ENCODE assay signal across 22 mouse cellular contexts in the genomic region with DNA sequence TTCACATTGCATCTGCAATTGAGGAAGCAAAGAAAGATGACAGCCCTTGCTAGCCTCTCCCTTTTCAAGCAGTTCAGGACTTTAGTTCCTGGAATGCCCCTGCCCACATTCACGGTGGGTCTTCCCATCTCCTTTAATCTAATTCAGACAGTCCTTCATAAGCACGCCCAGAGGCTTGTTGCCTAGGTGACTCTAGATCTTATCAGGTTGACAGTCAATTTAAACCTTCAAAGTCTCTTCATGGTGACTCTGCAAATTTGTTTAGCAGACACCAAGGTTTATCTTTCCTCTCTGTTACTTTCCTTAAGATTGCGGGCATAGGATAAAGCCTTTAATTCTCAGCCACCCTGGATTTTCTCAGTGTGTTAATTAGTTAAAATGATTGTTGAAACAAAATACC. TPM values are rescaled to one million over a fixed set of nuclear protein-coding genes. Genes with fewer than 3 reads are reported as not detected.
DNase-seq lines count a peak whose midpoint lies in the region; ATAC-seq and TF ChIP-seq lines count a peak whose summit lies in the region.
"Had no signal": no experiment of that assay in that cellular context is flagged by ENCODE, and none has a peak within 500 bp of the region (broad histone marks: within the 10 kb centered on the region; RNA-seq: fewer than 3 reads in every experiment).

No protein-coding gene starts in this region.

- TF ChIP-seq POLR2A in thymus, adult 2 months (IDR thresholded peaks at IDR 0.05; ENCODE audit: control insufficient read depth, extremely low read depth, insufficient read depth, low read length, poor library complexity), result no peak

- peak; percentile 41 for DNase-seq in thymus, postnatal 0 days (ENCODE audit: low spot score)
- no peak for DNase-seq in thymus, adult 2 months
- peak; percentile 71 for DNase-seq in c-Kit-positive CD71-positive TER-119-negative erythroid progenitor cells, embryonic 14.5 days (ENCODE audit: low read depth)
- DNase-seq in liver, embryonic 14.5 days (ENCODE audit: low read depth in 3 of 3, low spot score in 3 of 3), result peak; percentile 25 to 66 (median 27)
- no peak for DNase-seq in forebrain, embryonic 14.5 days (ENCODE audit: low spot score)
- DNase-seq in kidney, postnatal 4 days, result no peak
- no peak for DNase-seq in kidney, adult 9 months
- DNase-seq: cerebellum, postnatal 10 days; gastrocnemius, postnatal 25 days; lung, embryonic 14.5 days; lung, postnatal 4 days; right cerebral cortex, adult 18-20 months had no signal

- no peaks in the 10 kb centered on the region for H3K9me3 ChIP-seq in liver, embryonic 14.5 days (ENCODE audit: control insufficient read depth, low read length)
- H3K9me3 ChIP-seq in forebrain, embryonic 14.5 days (replicated peaks; ENCODE audit: control insufficient read depth, low read length), result no peaks in the 10 kb centered on the region
- H3K9me3 ChIP-seq: embryonic facial prominence, embryonic 13.5 days had no signal

- no peak overlapping the region for H3K4me3 ChIP-seq in thymus, adult 2 months (ENCODE audit: control insufficient read depth, insufficient read depth, low read length)
- H3K4me3 ChIP-seq in liver, embryonic 14.5 days (ENCODE audit: insufficient read depth in 1 of 2, low read depth in 2 of 2, low read length in 2 of 2), result no peak overlapping the region
- no peak overlapping the region for H3K4me3 ChIP-seq in forebrain, embryonic 14.5 days (ENCODE audit: low read depth, low read length)
- H3K4me3 ChIP-seq: embryonic facial prominence, embryonic 13.5 days; hindbrain, embryonic 13.5 days; left cerebral cortex, adult 2 months; limb, embryonic 12.5 days had no signal

- TF ChIP-seq EP300 in liver, embryonic 14.5 days (IDR thresholded peaks at IDR 0.05; ENCODE audit: low read depth), result no peak

- H3K9ac ChIP-seq in liver, embryonic 14.5 days (replicated peaks), result no peak overlapping the region
- no peak overlapping the region for H3K9ac ChIP-seq in forebrain, embryonic 14.5 days (ENCODE audit: low read length)
- H3K9ac ChIP-seq: embryonic facial prominence, embryonic 13.5 days; hindbrain, embryonic 13.5 days; limb, embryonic 12.5 days; lung, embryonic 14.5 days had no signal

- no peaks in the 10 kb centered on the region for H3K27me3 ChIP-seq in thymus, adult 2 months (ENCODE audit: control insufficient read depth, insufficient read depth, low read length)
- no peaks in the 10 kb centered on the region for H3K27me3 ChIP-seq in liver, embryonic 14.5 days (ENCODE audit: control insufficient read depth, insufficient read depth, low read length)
- no peaks in the 10 kb centered on the region for H3K27me3 ChIP-seq in forebrain, embryonic 14.5 days (replicated peaks; ENCODE audit: control insufficient read depth, insufficient read depth, low read length)
- H3K27me3 ChIP-seq: CH12.LX; embryonic facial prominence, embryonic 13.5 days; hindbrain, embryonic 13.5 days; limb, embryonic 12.5 days; Patski had no signal

- H3K27ac ChIP-seq in thymus, adult 2 months (ENCODE audit: control insufficient read depth, insufficient read depth, low read length), result no peak overlapping the region
- H3K27ac ChIP-seq in liver, embryonic 14.5 days, result no peak overlapping the region
- H3K27ac ChIP-seq in forebrain, embryonic 14.5 days (ENCODE audit: low read depth, low read length), result no peak overlapping the region
- H3K27ac ChIP-seq: embryonic facial prominence, embryonic 13.5 days; hindbrain, embryonic 13.5 days; left cerebral cortex, adult 2 months; limb, embryonic 12.5 days had no signal

- H3K36me3 ChIP-seq in thymus, adult 2 months (ENCODE audit: control insufficient read depth, insufficient read depth, low read length), result no peaks in the 10 kb centered on the region
- no peaks in the 10 kb centered on the region for H3K36me3 ChIP-seq in liver, embryonic 14.5 days (replicated peaks; ENCODE audit: control insufficient read depth, insufficient read depth, low read depth)
- no peaks in the 10 kb centered on the region for H3K36me3 ChIP-seq in forebrain, embryonic 14.5 days (ENCODE audit: control insufficient read depth, insufficient read depth, low read length)
- H3K36me3 ChIP-seq: embryonic facial prominence, embryonic 13.5 days; hindbrain, embryonic 13.5 days; limb, embryonic 12.5 days had no signal

- no peak for TF ChIP-seq CTCF in thymus, adult 2 months (IDR thresholded peaks at IDR 0.05; ENCODE audit: borderline replicate concordance, control insufficient read depth, extremely low read depth, insufficient read depth, low read length, poor library complexity)
- TF ChIP-seq CTCF in liver, embryonic 14.5 days (IDR thresholded peaks at IDR 0.05; ENCODE audit: low read depth), result no peak

- peak; percentile 48; the same call in 1 of the 2 replicates for ATAC-seq in liver, embryonic 14.5 days (ENCODE audit: insufficient read depth)
- no peak for ATAC-seq in forebrain, embryonic 14.5 days
- ATAC-seq: intestine, embryonic 16.5 days; midbrain, embryonic 16.5 days; Patski had no signal

- H3K4me2 ChIP-seq in liver, embryonic 14.5 days (ENCODE audit: low read depth), result no peak overlapping the region
- H3K4me2 ChIP-seq in forebrain, embryonic 14.5 days (ENCODE audit: low read length), result no peak overlapping the region
- H3K4me2 ChIP-seq: embryonic facial prominence, embryonic 13.5 days; hindbrain, embryonic 13.5 days; limb, embryonic 12.5 days; lung, embryonic 14.5 days had no signal

- H3K4me1 ChIP-seq in thymus, adult 2 months (replicated peaks; ENCODE audit: control insufficient read depth, insufficient read depth, low read length), result no peaks in the 10 kb centered on the region
- H3K4me1 ChIP-seq in liver, embryonic 14.5 days (replicated peaks; ENCODE audit: control insufficient read depth in 2 of 2, insufficient read depth in 2 of 2, low read length in 1 of 2), result peaks cover 0 to 8% of the 10 kb centered on the region in 2 experiments; a peak in 2 of 4 replicates
- H3K4me1 ChIP-seq in forebrain, embryonic 14.5 days (ENCODE audit: control insufficient read depth, insufficient read depth, low read length), result no peaks in the 10 kb centered on the region
- H3K4me1 ChIP-seq: embryonic facial prominence, embryonic 13.5 days; hindbrain, embryonic 13.5 days; limb, embryonic 12.5 days had no signal

- 15% methylated on average over 3 of the region's 3 CpGs for WGBS in thymus, adult 2 months
- WGBS in liver, embryonic 14.5 days (ENCODE audit: insufficient replicate concordance), result 9% methylated on average over 3 of the region's 3 CpGs
- WGBS in forebrain, embryonic 14.5 days, result 76% methylated on average over 3 of the region's 3 CpGs

RNA-seq across cellular contexts. Expression of a gene that starts 23.4 kb away (rescaled TPM):
- 1.4 and 1.5 TPM in 2 replicates for polyA plus RNA-seq in thymus, postnatal 0 days (2015; fragmentation: Nextera tagmentation; extraction: Ambion mirVana)
- polyA plus RNA-seq in thymus, adult 2 months (2012; rRNA removed), result 9.9 and 11.0 TPM in 2 replicates
- 0.35 and 0.51 TPM in 2 replicates for polyA plus RNA-seq in liver, embryonic 14.5 days (2012; rRNA removed)
- polyA plus RNA-seq in liver, embryonic 14.5 days (2014; fragmentation: Nextera tagmentation; extraction: Ambion mirVana), result 0.37 and 0.56 TPM in 2 replicates
- not detected in 2 replicates for polyA plus RNA-seq in forebrain, embryonic 14.5 days (2014; fragmentation: Nextera tagmentation; extraction: Ambion mirVana)
- polyA plus RNA-seq: embryonic facial prominence, embryonic 13.5 days; hindbrain, embryonic 13.5 days; intestine, embryonic 16.5 days; kidney, embryonic 16.5 days; limb, embryonic 12.5 days; lung, embryonic 14.5 days; midbrain, embryonic 16.5 days; Patski had no signal

RNA-seq across cellular contexts. Expression of a gene that starts 25.6 kb away (rescaled TPM):
- polyA plus RNA-seq in thymus, postnatal 0 days (2015; fragmentation: Nextera tagmentation; extraction: Ambion mirVana), result 14.4 and 15.2 TPM in 2 replicates
- 14.7 and 16.4 TPM in 2 replicates for polyA plus RNA-seq in thymus, adult 2 months (2012; rRNA removed)
- polyA plus RNA-seq in liver, embryonic 14.5 days (2012; rRNA removed), result 2.2 and 3.3 TPM in 2 replicates
- polyA plus RNA-seq in liver, embryonic 14.5 days (2014; fragmentation: Nextera tagmentation; extraction: Ambion mirVana), result 2.4 and 3.4 TPM in 2 replicates
- 0.52 and 1.5 TPM in 2 replicates for polyA plus RNA-seq in forebrain, embryonic 14.5 days (2014; fragmentation: Nextera tagmentation; extraction: Ambion mirVana)

RNA-seq across cellular contexts. Expression of a gene that starts 38.0 kb away (rescaled TPM):
- polyA plus RNA-seq in thymus, postnatal 0 days (2015; fragmentation: Nextera tagmentation; extraction: Ambion mirVana), result 0.19 and 0.73 TPM in 2 replicates
- polyA plus RNA-seq in thymus, adult 2 months (2012; rRNA removed), result 1.00 and 1.1 TPM in 2 replicates
- 0.03 and 0.05 TPM in 2 replicates for polyA plus RNA-seq in liver, embryonic 14.5 days (2012; rRNA removed)
- polyA plus RNA-seq in liver, embryonic 14.5 days (2014; fragmentation: Nextera tagmentation; extraction: Ambion mirVana), result not detected in 2 replicates
- not detected in 2 replicates for polyA plus RNA-seq in forebrain, embryonic 14.5 days (2014; fragmentation: Nextera tagmentation; extraction: Ambion mirVana)
- polyA plus RNA-seq: embryonic facial prominence, embryonic 13.5 days; heart, postnatal 0 days; limb, embryonic 12.5 days; lung, embryonic 14.5 days had no signal

Comparison
In these comparisons a context has a peak if more than half of its experiments do, and no peak if none do; other contexts are left out.
1. DNase-seq: peak in thymus, postnatal 0 days (single experiment), c-Kit-positive CD71-positive TER-119-negative erythroid progenitor cells, embryonic 14.5 days (single experiment) and liver, embryonic 14.5 days (3 of 3); none in thymus, adult 2 months (single experiment), forebrain, embryonic 14.5 days (single experiment), kidney, postnatal 4 days (0 of 2) and kidney, adult 9 months (single experiment).